Comparison of ENCODE assay signal across 40 mouse cellular contexts in the genomic region with DNA sequence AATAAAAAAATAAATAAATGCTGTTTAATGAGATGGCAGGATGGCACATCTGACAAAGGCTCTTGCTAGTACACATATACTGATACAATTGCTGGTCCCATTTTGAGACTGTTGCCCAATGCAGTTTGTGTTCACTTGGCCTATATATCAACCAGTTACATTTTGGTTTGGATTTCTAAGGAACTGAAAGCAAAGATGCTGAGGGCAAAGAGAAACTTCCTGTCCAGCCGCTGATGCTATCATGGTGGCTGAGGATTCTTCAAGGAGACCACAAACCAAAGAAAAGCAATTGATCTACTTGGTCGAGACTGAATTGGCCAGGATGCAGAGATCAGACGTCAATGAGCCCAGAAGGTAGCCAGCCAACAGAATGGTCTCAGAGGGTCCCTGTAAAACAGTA. TPM values are rescaled to one million over a fixed set of nuclear protein-coding genes. Genes with fewer than 3 reads are reported as not detected.
DNase-seq lines count a peak whose midpoint lies in the region; ATAC-seq lines count a peak whose summit lies in the region.
"Had no signal": no experiment of that assay in that cellular context is flagged by ENCODE, and none has a peak within 500 bp of the region (broad histone marks: within the 10 kb centered on the region; RNA-seq: fewer than 3 reads in every experiment).

No protein-coding gene starts in this region.

- H3K4me3 ChIP-seq in brown adipose tissue, adult 24 weeks (ENCODE audit: insufficient read depth, low read depth, low read length) = no peak overlapping the region
- H3K4me3 ChIP-seq: embryonic facial prominence, embryonic 12.5 days; heart, embryonic 10.5 days; heart, embryonic 15.5 days; hindbrain, embryonic 12.5 days; intestine, embryonic 15.5 days; liver, embryonic 13.5 days; megakaryocyte, embryonic 14.5 days; midbrain, embryonic 12.5 days had no signal

- H3K4me1 ChIP-seq in brown adipose tissue, adult 24 weeks (ENCODE audit: control insufficient read depth, insufficient read depth, insufficient read length, low read length) = 0 out of 2 replicates have a peak, but pooled peaks cover 3% of the 10 kb centered on the region

- H3K27ac ChIP-seq in brown adipose tissue, adult 24 weeks (replicated peaks; ENCODE audit: low read depth, low read length) = 0 out of 2 replicates have a peak overlapping the region, but pooled peaks have one; percentile 1
- H3K27ac ChIP-seq: embryonic facial prominence, embryonic 12.5 days; heart, embryonic 10.5 days; heart, embryonic 15.5 days; hindbrain, embryonic 12.5 days; hindbrain, postnatal 0 days; intestine, embryonic 15.5 days; liver, embryonic 13.5 days; midbrain, embryonic 12.5 days had no signal

- ATAC-seq in megakaryocyte progenitor cell, adult 5-6 weeks (replicated peaks; ENCODE audit: poor library complexity) = peak; percentile 21
- ATAC-seq: forebrain, embryonic 14.5 days; hindbrain, postnatal 0 days; intestine, embryonic 15.5 days had no signal

- DNase-seq in spleen, postnatal 36 days (ENCODE audit: low spot score in 2 of 2) = peak; percentile 18 to 40
- DNase-seq in spleen, adult 12 weeks (ENCODE audit: low spot score) = no peak
- DNase-seq in left cerebral cortex, postnatal 14 days (ENCODE audit: low spot score in 2 of 2) = no peak
- no peak for DNase-seq in cerebellum, adult 18-20 months
- DNase-seq in right cerebral cortex, postnatal 4 days = no peak
- DNase-seq: adrenal gland, postnatal 10 days; cerebellum, adult 8-10 months; cerebellum, postnatal 25 days; embryo, embryonic 11 days; gastrocnemius, postnatal 14 days; kidney, adult 2 months; kidney, postnatal 36 days; liver, embryonic 13.5 days; lung, adult 2 months; lung, postnatal 10 days; thymus, postnatal 4 days had no signal

- intact Hi-C loops in left cerebral cortex, postnatal 14 days (cut with DNase I) = no loop called here

RNA-seq across cellular contexts. Expression of a gene that starts 53.5 kb away (rescaled TPM):
- polyA plus RNA-seq in brown adipose tissue, adult 24 weeks (2012; ENCODE audit: insufficient read depth, insufficient read length, missing spikeins) = not detected in 2 replicates
- not detected in 2 replicates for total RNA-seq in megakaryocyte progenitor cell, adult 5-6 weeks (2015)
- not detected in 2 replicates for total RNA-seq in megakaryocyte progenitor cell, adult 5-6 weeks (2017)
- not detected for total RNA-seq in left cerebral cortex, postnatal 14 days (2021)
- total RNA-seq: adrenal gland, postnatal 10 days; G1E; gastrocnemius, postnatal 14 days; heart, postnatal 25 days; hindbrain, postnatal 0 days; layer of hippocampus, adult 8-10 months; left cerebral cortex, postnatal 36 days; midbrain, postnatal 0 days had no signal
- polyA plus RNA-seq: C2C12; embryonic facial prominence, embryonic 12.5 days; forebrain, embryonic 14.5 days; G1E; heart, embryonic 10.5 days; heart, embryonic 15.5 days; hindbrain, embryonic 12.5 days; hindbrain, postnatal 0 days; intestine, embryonic 15.5 days; kidney, adult 2 months; kidney, embryonic 16.5 days; limb, embryonic 14.5 days; liver, embryonic 13.5 days; lung, adult 2 months; midbrain, embryonic 12.5 days; midbrain, postnatal 0 days; neural tube, embryonic 14.5 days; small intestine, adult 2 months; stomach, embryonic 14.5 days; testis, adult 2 months; thymus, postnatal 0 days had no signal

RNA-seq across cellular contexts. Expression of a gene that starts 59.8 kb away (rescaled TPM):
- polyA plus RNA-seq in brown adipose tissue, adult 24 weeks (2012; ENCODE audit: insufficient read depth, insufficient read length, missing spikeins) = 42.7 and 45.9 TPM in 2 replicates
- 108 and 111 TPM in 2 replicates for total RNA-seq in megakaryocyte progenitor cell, adult 5-6 weeks (2015)
- total RNA-seq in megakaryocyte progenitor cell, adult 5-6 weeks (2017) = 109 and 114 TPM in 2 replicates
- total RNA-seq in left cerebral cortex, postnatal 14 days (2021) = 10 to 100 TPM; 50.5 to 55.5 TPM

Comparison
In these comparisons a context has a peak if more than half of its experiments do, and no peak if none do; other contexts are left out.
1. DNase-seq: peak in spleen, postnatal 36 days (2 of 2); none in spleen, adult 12 weeks (single experiment), left cerebral cortex, postnatal 14 days (0 of 2), cerebellum, adult 18-20 months (0 of 2) and right cerebral cortex, postnatal 4 days (single experiment).